Mouse (Mus musculus) kidney, adult 2 months (tissue): ENCODE data around the gene Cd63. TPM values are rescaled to one million over a fixed set of nuclear protein-coding genes. Genes with fewer than 3 reads are reported as not detected.

Experiments
- DNase-seq: peaks from one replicate; pipeline ENCODE4 v3.0.0; 2021
- H3K27ac ChIP-seq: fragments of 200-500 bp; 2 replicates; pipeline ENCODE4 v1.5.1; 2012; ENCODE audit warnings: low read depth, low read length, control low read depth, inconsistent platforms; ENCODE audit not compliant: insufficient read depth
- H3K27me3 ChIP-seq: fragments of 200-500 bp; replicated peaks from 2 replicates; pipeline ENCODE4 v1.6.1; 2012; ENCODE audit warnings: mild to moderate bottlenecking, moderate library complexity, low read length, inconsistent platforms; ENCODE audit not compliant: control insufficient read depth, insufficient read depth
- H3K36me3 ChIP-seq: fragments of 200-500 bp; 2 replicates; pipeline ENCODE4 v1.6.1; 2012; ENCODE audit warnings: mild to moderate bottlenecking, moderate library complexity, low read length, inconsistent platforms; ENCODE audit not compliant: control insufficient read depth, insufficient read depth
- H3K4me1 ChIP-seq: fragments of 200-500 bp; 2 replicates; pipeline ENCODE4 v1.6.1; 2011; ENCODE audit warnings: low read length; ENCODE audit not compliant: control insufficient read depth, insufficient read depth
- H3K4me3 ChIP-seq: fragments of 200-500 bp; 2 replicates; pipeline ENCODE4 v1.5.1; 2011; ENCODE audit warnings: mild to moderate bottlenecking, low read depth, low read length, control low read depth; ENCODE audit not compliant: insufficient read depth
- CTCF ChIP-seq: fragments of 200-500 bp; conservative IDR thresholded peaks from 2 replicates; pipeline ENCODE4 v1.5.1; 2011; ENCODE audit warnings: low read depth, mild to moderate bottlenecking, control low read depth, low read length, moderate library complexity, mixed read lengths; ENCODE audit not compliant: insufficient read depth, insufficient read length
- POLR2A ChIP-seq: fragments of 200-500 bp; IDR thresholded peaks from one replicate; pipeline ENCODE4 v1.6.1; 2011; ENCODE audit warnings: low read depth, low read length, control low read depth
- WGBS: fragments of 180-500 bp; shearing (Covaris S2); methylation state at CpG from one replicate; pipeline ENCODE4 v1.1.7; 2018; 5-methylcytosine and 5-hydroxymethylcytosine counted together
- polyA plus RNA-seq: library from polyadenylated mRNA; depleted of rRNA; stranded (reverse); fragments of >200 nt; gene quantifications from 2 replicates; pipeline ENCODE4 v1.2.3, GENCODE M21; 2012

The Cd63 gene
- polyA plus RNA-seq, 1 experiment: 847 TPM

DNA sequence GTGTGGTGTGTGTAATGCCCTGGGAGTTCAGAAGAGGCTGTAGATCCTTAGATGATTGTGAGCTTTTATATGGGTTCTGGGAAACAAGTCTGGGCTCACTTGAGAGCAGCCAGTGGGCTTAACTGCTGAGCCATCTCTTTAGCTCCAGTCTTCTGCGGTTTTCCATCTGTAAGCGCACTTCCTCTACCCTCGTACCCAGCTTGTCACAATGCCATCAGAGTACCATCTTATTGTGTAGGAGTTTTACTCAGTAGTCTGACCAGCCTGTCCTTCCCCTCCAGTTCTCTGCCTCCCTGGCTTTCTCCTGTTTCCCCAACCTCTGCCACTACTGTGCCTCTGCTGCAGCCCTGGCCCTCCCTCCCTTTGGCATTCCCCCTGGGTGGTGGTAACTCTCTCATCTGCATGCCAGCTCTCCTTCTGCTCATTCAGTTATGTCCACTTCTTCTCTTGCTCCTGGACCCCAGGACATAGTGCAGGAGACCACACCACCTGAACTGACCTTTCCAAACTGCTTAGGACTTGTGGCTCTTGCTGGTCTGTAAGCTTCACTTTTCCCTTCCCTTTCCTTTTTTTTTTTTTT lies 1.7 kb downstream of the Cd63 start:
- Histone ChIP-seq H3K36me3 (no peaks in the 10 kb centered on the region), H3K4me1 (peaks cover 15% of the 10 kb centered on the region; the same call in 1 of the 2 replicates), H3K27me3 (no peaks in the 10 kb centered on the region), H3K4me3 (no peak overlapping the region), H3K27ac (no peak overlapping the region; the same call in 1 of the 2 replicates)
- 65% methylated on average over 3 of the region's 3 CpGs for WGBS
- peak; percentile 59 for DNase-seq
- TF ChIP-seq POLR2A: no peak

DNA sequence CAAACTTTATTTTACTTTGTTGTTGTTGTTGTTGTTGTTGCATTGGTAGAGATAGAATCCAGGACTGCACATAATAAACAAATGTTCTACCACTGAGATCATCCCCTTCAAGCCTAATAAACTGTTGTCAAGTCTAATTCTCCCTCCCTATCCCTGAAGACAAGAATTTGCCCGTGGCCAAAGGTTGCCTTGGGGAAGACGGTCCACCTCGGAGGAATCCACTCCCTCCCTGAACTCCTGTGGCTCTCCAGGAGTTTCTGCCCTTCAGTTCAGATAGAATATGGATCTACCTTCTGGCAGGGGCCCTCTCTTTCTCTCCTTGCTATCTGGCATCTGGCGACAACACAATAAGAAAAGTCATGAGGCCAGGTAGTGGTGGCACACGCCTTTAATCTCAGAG lies 4.0 kb downstream of the Cd63 start:
- H3K27ac ChIP-seq: peak overlapping the region; percentile 25; the same call in 1 of the 2 replicates
- TF ChIP-seq POLR2A (no peak), CTCF (no peak)
- no peak overlapping the region for H3K4me3 ChIP-seq
- peaks cover 11% of the 10 kb centered on the region; the same call in 1 of the 2 replicates for H3K4me1 ChIP-seq
- H3K27me3 ChIP-seq: no peaks in the 10 kb centered on the region
- peak; percentile 81 for DNase-seq
- WGBS: 57% methylated on average over 5 of the region's 5 CpGs
- H3K36me3 ChIP-seq: no peaks in the 10 kb centered on the region

DNA sequence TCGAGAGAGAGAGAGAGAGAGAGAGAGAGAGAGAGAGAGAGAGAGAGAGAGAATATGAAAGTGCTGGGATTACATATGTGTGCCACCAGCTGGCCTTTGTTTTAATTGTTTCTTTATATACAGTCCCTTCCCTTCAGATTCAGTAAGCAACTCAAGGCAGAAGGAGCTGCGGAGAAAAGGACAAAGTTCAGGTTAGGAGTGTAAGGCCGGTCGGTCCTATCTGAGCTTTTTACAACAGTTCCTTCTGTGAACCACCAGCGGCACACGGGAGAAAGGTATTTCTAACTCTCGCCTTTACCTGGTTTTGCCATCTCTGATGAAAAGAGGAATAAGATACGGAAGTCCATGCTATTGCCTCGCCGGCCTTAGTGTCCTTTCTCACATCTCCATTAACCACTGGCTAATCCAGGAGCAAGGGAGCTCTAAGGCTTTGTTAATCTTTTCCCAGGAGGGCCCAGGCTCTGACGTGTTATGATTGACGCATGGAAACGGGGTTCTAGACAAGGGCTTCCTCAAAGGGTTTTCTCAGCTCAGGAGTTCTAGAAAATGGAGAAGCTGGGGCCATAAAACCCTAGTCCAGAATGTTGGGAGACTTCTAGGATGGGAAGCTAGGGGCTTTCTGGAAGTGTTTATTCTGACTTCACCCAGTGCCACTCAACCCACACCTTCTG lies 8.1 kb downstream of the Cd63 start:
- Histone ChIP-seq H3K4me3 (peak overlapping the region; percentile 92), H3K27ac (peak overlapping the region; percentile 99), H3K27me3 (no peaks in the 10 kb centered on the region), H3K36me3 (peaks cover 4% of the 10 kb centered on the region; the same call in 1 of the 2 replicates), H3K4me1 (peaks cover 11% of the 10 kb centered on the region; the same call in 1 of the 2 replicates)
- DNase-seq: peak; percentile 91
- WGBS: 35% methylated on average over 13 of the region's 13 CpGs
- no peak for TF ChIP-seq POLR2A
- TF ChIP-seq CTCF: no peak

DNA sequence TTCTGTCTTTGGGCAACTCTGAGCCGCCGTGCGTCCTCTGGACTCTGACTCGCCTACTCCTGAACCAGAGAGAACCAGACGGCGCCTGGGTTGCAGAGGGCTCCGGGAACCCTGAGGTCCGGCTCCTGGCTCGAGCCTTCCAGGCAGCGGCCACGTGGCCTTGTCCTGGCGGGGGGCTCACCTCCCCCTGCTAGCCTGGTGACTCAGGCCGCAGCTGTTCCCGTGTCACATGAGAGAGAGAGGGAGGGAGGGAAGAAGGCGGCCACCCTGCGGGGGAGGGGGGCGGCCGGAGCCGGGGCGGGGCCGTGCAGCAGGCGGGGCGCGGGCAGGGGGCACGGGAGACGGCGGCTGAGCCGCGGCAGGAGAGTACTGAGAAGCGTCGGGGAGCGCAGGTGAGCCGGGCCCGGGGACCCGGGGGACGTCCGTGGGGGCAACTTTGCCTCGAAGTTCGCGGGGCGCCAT lies 8.8 kb downstream of the Cd63 start:
- H3K36me3 ChIP-seq: peaks cover 4% of the 10 kb centered on the region; the same call in 1 of the 2 replicates
- peak; percentile 95 for DNase-seq
- peak overlapping the region; percentile 92 for H3K4me3 ChIP-seq
- 2% methylated on average over 37 of the region's 41 CpGs for WGBS
- TF ChIP-seq POLR2A (peak; percentile 23), CTCF (no peak)
- H3K27me3 ChIP-seq: no peaks in the 10 kb centered on the region
- H3K4me1 ChIP-seq: peaks cover 14% of the 10 kb centered on the region; the same call in 1 of the 2 replicates
- H3K27ac ChIP-seq: peak overlapping the region; percentile 99

DNA sequence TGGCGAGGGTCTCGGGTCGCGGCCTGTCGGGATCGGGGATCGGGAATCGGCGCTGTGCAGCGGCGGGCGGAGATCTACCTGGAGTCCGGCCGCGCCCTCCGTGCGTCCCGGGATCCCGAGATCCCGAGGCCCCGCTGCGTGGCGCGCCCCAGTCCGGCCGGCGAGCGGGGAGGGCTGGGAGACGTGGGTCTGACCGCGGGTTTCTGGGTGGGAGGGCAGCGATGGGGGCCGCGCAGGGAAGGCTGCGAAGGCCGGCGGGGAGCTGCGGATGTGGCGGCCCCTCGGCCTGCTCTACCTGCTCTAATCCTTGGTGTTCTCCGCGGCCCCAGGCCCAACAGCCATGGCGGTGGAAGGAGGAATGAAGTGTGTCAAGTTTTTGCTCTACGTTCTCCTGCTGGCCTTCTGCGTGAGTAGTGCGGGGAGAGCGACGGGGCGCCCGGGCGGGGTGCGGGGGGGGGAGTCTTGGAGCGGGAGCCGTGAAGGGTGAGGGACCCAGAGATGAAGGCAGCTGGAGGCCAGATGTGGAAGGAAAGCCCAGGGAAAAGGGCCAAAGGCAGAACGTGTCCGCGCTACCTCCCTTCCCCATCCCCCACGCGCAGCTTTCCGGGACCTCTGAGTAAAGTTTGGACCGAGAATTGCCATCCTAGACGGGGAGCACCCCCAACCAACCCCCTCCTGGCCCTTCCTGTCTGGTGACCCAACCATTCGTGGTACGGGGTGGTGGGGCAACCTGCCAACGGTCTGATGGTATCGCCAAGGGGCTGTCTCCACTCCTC lies 9.5 kb downstream of the Cd63 start:
- Histone ChIP-seq H3K27me3 (no peaks in the 10 kb centered on the region), H3K4me3 (peak overlapping the region; percentile 92), H3K36me3 (peaks cover 4% of the 10 kb centered on the region; the same call in 1 of the 2 replicates), H3K27ac (peak overlapping the region; percentile 99), H3K4me1 (peaks cover 14% of the 10 kb centered on the region; the same call in 1 of the 2 replicates)
- DNase-seq: peak; percentile 66
- TF ChIP-seq POLR2A (no peak), CTCF (no peak)
- WGBS: 2% methylated on average over 65 of the region's 66 CpGs

DNA sequence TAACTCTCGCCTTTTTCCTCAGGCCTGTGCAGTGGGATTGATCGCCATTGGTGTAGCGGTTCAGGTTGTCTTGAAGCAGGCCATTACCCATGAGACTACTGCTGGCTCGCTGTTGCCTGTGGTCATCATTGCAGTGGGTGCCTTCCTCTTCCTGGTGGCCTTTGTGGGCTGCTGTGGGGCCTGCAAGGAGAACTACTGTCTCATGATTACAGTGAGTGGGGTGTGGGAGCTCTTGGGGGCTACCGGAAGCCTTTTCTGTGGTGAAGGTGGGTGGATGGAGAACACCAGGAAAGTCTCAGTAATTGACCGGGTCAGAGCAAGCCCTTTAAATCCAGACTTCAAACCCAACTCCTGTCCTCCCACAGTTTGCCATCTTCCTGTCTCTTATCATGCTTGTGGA lies 10.6 kb downstream of the Cd63 start:
- WGBS: 44% methylated on average over 6 of the region's 6 CpGs
- Histone ChIP-seq H3K36me3 (peaks cover 4% of the 10 kb centered on the region; the same call in 1 of the 2 replicates), H3K27me3 (no peaks in the 10 kb centered on the region), H3K4me3 (peak overlapping the region; percentile 92), H3K4me1 (peaks cover 14% of the 10 kb centered on the region; the same call in 1 of the 2 replicates), H3K27ac (peak overlapping the region; percentile 12)
- TF ChIP-seq CTCF (no peak), POLR2A (no peak)
- no peak for DNase-seq
